Mouse (Mus musculus) right cerebral cortex, postnatal 4 days (tissue): ENCODE measurements around the gene Myh4.

Source experiments
- DNase-seq: peaks from one replicate; pipeline ENCODE4 v3.0.0-alpha.2; 2022

The Myh4 gene

GRCm38 (mm10) chr11:67237481-67238079 is at the start of gene Myh4:
Gene Myh4 (plus strand): TSS chr11:67238029.
- DNase-seq = no peak

- DNase-seq = no peak
These were observed 47.5 kb upstream of the Myh4 start for GRCm38 (mm10) chr11:67190316-67190715.

- DNase-seq = peak; percentile 16
These were observed 47.0 kb upstream of the Myh4 start for GRCm38 (mm10) chr11:67190814-67191213.

- no peak for DNase-seq
These were observed 46.3 kb upstream of the Myh4 start for GRCm38 (mm10) chr11:67191496-67191895.

- DNase-seq = no peak
These were observed 38.5 kb upstream of the Myh4 start for GRCm38 (mm10) chr11:67199321-67199720.

GRCm38 (mm10) chr11:67199752-67200151 is 38.1 kb upstream of the Myh4 start, which contains the start of gene Myh1:
Gene Myh1 (plus strand): TSS chr11:67200052.
- DNase-seq = no peak

GRCm38 (mm10) chr11:67204766-67205165 is 33.1 kb upstream of the Myh4 start:
- DNase-seq = no peak

- no peak for DNase-seq
These were observed 16.0 kb upstream of the Myh4 start for GRCm38 (mm10) chr11:67221803-67222202.

- no peak for DNase-seq
These were observed 13.4 kb upstream of the Myh4 start for GRCm38 (mm10) chr11:67224466-67224865.

GRCm38 (mm10) chr11:67228731-67229130 is 9.1 kb upstream of the Myh4 start:
- no peak for DNase-seq

GRCm38 (mm10) chr11:67229166-67229565 is 8.7 kb upstream of the Myh4 start:
- DNase-seq = no peak

GRCm38 (mm10) chr11:67229946-67230345 is 7.9 kb upstream of the Myh4 start:
- DNase-seq = no peak

GRCm38 (mm10) chr11:67235639-67236358 is 2.0 kb upstream of the Myh4 start:
- peak; percentile 61 for DNase-seq

GRCm38 (mm10) chr11:67236799-67237198 is 1.0 kb upstream of the Myh4 start:
- DNase-seq = no peak

GRCm38 (mm10) chr11:67241051-67241450 is 3.2 kb downstream of the Myh4 start:
- DNase-seq = no peak

GRCm38 (mm10) chr11:67253691-67254090 is 15.9 kb downstream of the Myh4 start:
- no peak for DNase-seq

GRCm38 (mm10) chr11:67257048-67257447 is 19.2 kb downstream of the Myh4 start:
- no peak for DNase-seq

GRCm38 (mm10) chr11:67260956-67261355 is 23.1 kb downstream of the Myh4 start:
- no peak for DNase-seq

- peak; percentile 59 for DNase-seq
These were observed 38.9 kb downstream of the Myh4 start, which contains the start of gene Myh8 for GRCm38 (mm10) chr11:67276601-67277174. Gene Myh8 (plus strand): TSS chr11:67277124.

GRCm38 (mm10) chr11:67293440-67293839 is 55.6 kb downstream of the Myh4 start:
- no peak for DNase-seq
